Mouse (Mus musculus): Measurements from ENCODE around the gene Mtor. TPM values are rescaled to one million over a fixed set of nuclear protein-coding genes. Genes with fewer than 3 reads are reported as not detected.

Gene Mtor
- polyA plus RNA-seq, 1 experiment from 2014 or later = 16.3 TPM

GRCm38 (mm10) chr4:148473496-148473895, 25.1 kb downstream of the Mtor start:
- Histone ChIP-seq H3K36me3 (ENCODE audit: insufficient read depth, low read length) (peaks cover 73% of the 10 kb centered on the region), H3K9ac (replicated peaks; ENCODE audit: low read length) (no peak overlapping the region), H3K9me3 (ENCODE audit: low read length) (no peaks in the 10 kb centered on the region), H3K4me2 (replicated peaks; ENCODE audit: low read depth, low read length) (no peak overlapping the region), H3K27ac (ENCODE audit: low read length) (peak overlapping the region; percentile 77), H3K4me1 (ENCODE audit: insufficient read depth, low read length) (no peaks in the 10 kb centered on the region), H3K4me3 (ENCODE audit: low read length) (no peak overlapping the region), H3K27me3 (ENCODE audit: insufficient read depth, low read length) (no peaks in the 10 kb centered on the region)
- WGBS = 42% methylated on average over 5 of the region's 5 CpGs
- ATAC-seq (ENCODE audit: low FRiP score, low TSS enrichment) = peak; percentile 80; the same call in 1 of the 2 replicates

GRCm38 (mm10) chr4:148480245-148480644, 31.8 kb downstream of the Mtor start:
- no peak for ATAC-seq (ENCODE audit: low FRiP score, low TSS enrichment)
- peaks cover 64% of the 10 kb centered on the region for H3K36me3 ChIP-seq (ENCODE audit: insufficient read depth, low read length)

GRCm38 (mm10) chr4:148481557-148482168, 33.3 kb downstream of the Mtor start:
- WGBS = 45% methylated on average over 2 of the region's 2 CpGs
- no peaks in the 10 kb centered on the region for H3K4me1 ChIP-seq (ENCODE audit: insufficient read depth, low read length)
- H3K27ac ChIP-seq (ENCODE audit: low read length) = no peak overlapping the region
- no peaks in the 10 kb centered on the region for H3K27me3 ChIP-seq (ENCODE audit: insufficient read depth, low read length)
- no peak overlapping the region for H3K4me2 ChIP-seq (replicated peaks; ENCODE audit: low read depth, low read length)
- no peak overlapping the region for H3K9ac ChIP-seq (replicated peaks; ENCODE audit: low read length)
- no peak for ATAC-seq (ENCODE audit: low FRiP score, low TSS enrichment)
- H3K36me3 ChIP-seq (ENCODE audit: insufficient read depth, low read length) = peaks cover 65% of the 10 kb centered on the region
- no peak overlapping the region for H3K4me3 ChIP-seq (ENCODE audit: low read length)
- H3K9me3 ChIP-seq (ENCODE audit: low read length) = no peaks in the 10 kb centered on the region

More at GRCm38 (mm10) chr4:148480245-148480644, 31.8 kb downstream of the Mtor start:
- H3K4me2 ChIP-seq (replicated peaks; ENCODE audit: low read depth, low read length) = no peak overlapping the region
- no peak overlapping the region for H3K27ac ChIP-seq (ENCODE audit: low read length)
- no peaks in the 10 kb centered on the region for H3K4me1 ChIP-seq (ENCODE audit: insufficient read depth, low read length)
- no peak overlapping the region for H3K4me3 ChIP-seq (ENCODE audit: low read length)
- H3K9me3 ChIP-seq (ENCODE audit: low read length) = no peaks in the 10 kb centered on the region
- WGBS = 100% methylated on average over 2 of the region's 2 CpGs
- H3K27me3 ChIP-seq (ENCODE audit: insufficient read depth, low read length) = no peaks in the 10 kb centered on the region
- no peak overlapping the region for H3K9ac ChIP-seq (replicated peaks; ENCODE audit: low read length)

- ATAC-seq (ENCODE audit: low FRiP score, low TSS enrichment) = no peak
- Histone ChIP-seq H3K36me3 (ENCODE audit: insufficient read depth, low read length) (peaks cover 82% of the 10 kb centered on the region), H3K9ac (replicated peaks; ENCODE audit: low read length) (no peak overlapping the region), H3K27ac (ENCODE audit: low read length) (no peak overlapping the region), H3K9me3 (ENCODE audit: low read length) (no peaks in the 10 kb centered on the region), H3K27me3 (ENCODE audit: insufficient read depth, low read length) (no peaks in the 10 kb centered on the region), H3K4me2 (replicated peaks; ENCODE audit: low read depth, low read length) (no peak overlapping the region), H3K4me3 (ENCODE audit: low read length) (no peak overlapping the region), H3K4me1 (ENCODE audit: insufficient read depth, low read length) (no peaks in the 10 kb centered on the region)
- WGBS = 96% methylated on average over 12 of the region's 12 CpGs
Measured at GRCm38 (mm10) chr4:148484511-148484910, 36.1 kb downstream of the Mtor start.

- ATAC-seq (ENCODE audit: low FRiP score, low TSS enrichment) = no peak
- H3K9ac ChIP-seq (replicated peaks; ENCODE audit: low read length) = no peak overlapping the region
Measured at GRCm38 (mm10) chr4:148487841-148488240, 39.4 kb downstream of the Mtor start.

GRCm38 (mm10) chr4:148490502-148490901, 42.1 kb downstream of the Mtor start:
- Histone ChIP-seq H3K4me2 (replicated peaks; ENCODE audit: low read depth, low read length) (no peak overlapping the region), H3K27ac (ENCODE audit: low read length) (no peak overlapping the region), H3K27me3 (ENCODE audit: insufficient read depth, low read length) (no peaks in the 10 kb centered on the region), H3K9me3 (ENCODE audit: low read length) (no peaks in the 10 kb centered on the region), H3K9ac (replicated peaks; ENCODE audit: low read length) (no peak overlapping the region), H3K36me3 (ENCODE audit: insufficient read depth, low read length) (peaks cover 67% of the 10 kb centered on the region), H3K4me1 (ENCODE audit: insufficient read depth, low read length) (no peaks in the 10 kb centered on the region), H3K4me3 (ENCODE audit: low read length) (no peak overlapping the region)
- 57% methylated on average over 6 of the region's 6 CpGs for WGBS
- ATAC-seq (ENCODE audit: low FRiP score, low TSS enrichment) = no peak

More at GRCm38 (mm10) chr4:148487841-148488240, 39.4 kb downstream of the Mtor start:
- no peak overlapping the region for H3K27ac ChIP-seq (ENCODE audit: low read length)
- H3K36me3 ChIP-seq (ENCODE audit: insufficient read depth, low read length) = peaks cover 85% of the 10 kb centered on the region
- H3K4me2 ChIP-seq (replicated peaks; ENCODE audit: low read depth, low read length) = no peak overlapping the region
- 63% methylated on average over 2 of the region's 2 CpGs for WGBS
- no peak overlapping the region for H3K4me3 ChIP-seq (ENCODE audit: low read length)
- H3K27me3 ChIP-seq (ENCODE audit: insufficient read depth, low read length) = no peaks in the 10 kb centered on the region
- H3K9me3 ChIP-seq (ENCODE audit: low read length) = no peaks in the 10 kb centered on the region
- H3K4me1 ChIP-seq (ENCODE audit: insufficient read depth, low read length) = no peaks in the 10 kb centered on the region

GRCm38 (mm10) chr4:148491448-148491847, 43.0 kb downstream of the Mtor start:
- Histone ChIP-seq H3K4me1 (ENCODE audit: insufficient read depth, low read length) (no peaks in the 10 kb centered on the region), H3K9me3 (ENCODE audit: low read length) (no peaks in the 10 kb centered on the region), H3K4me3 (ENCODE audit: low read length) (no peak overlapping the region), H3K27ac (ENCODE audit: low read length) (no peak overlapping the region), H3K9ac (replicated peaks; ENCODE audit: low read length) (no peak overlapping the region), H3K27me3 (ENCODE audit: insufficient read depth, low read length) (no peaks in the 10 kb centered on the region), H3K4me2 (replicated peaks; ENCODE audit: low read depth, low read length) (no peak overlapping the region), H3K36me3 (ENCODE audit: insufficient read depth, low read length) (peaks cover 66% of the 10 kb centered on the region)
- 95% methylated on average over 7 of the region's 7 CpGs for WGBS
- ATAC-seq (ENCODE audit: low FRiP score, low TSS enrichment) = no peak

GRCm38 (mm10) chr4:148495160-148495559, 46.7 kb downstream of the Mtor start:
- Histone ChIP-seq H3K4me2 (replicated peaks; ENCODE audit: low read depth, low read length) (no peak overlapping the region), H3K9me3 (ENCODE audit: low read length) (no peaks in the 10 kb centered on the region), H3K9ac (replicated peaks; ENCODE audit: low read length) (no peak overlapping the region), H3K27ac (ENCODE audit: low read length) (no peak overlapping the region), H3K4me1 (ENCODE audit: insufficient read depth, low read length) (no peaks in the 10 kb centered on the region), H3K27me3 (ENCODE audit: insufficient read depth, low read length) (no peaks in the 10 kb centered on the region), H3K4me3 (ENCODE audit: low read length) (no peak overlapping the region), H3K36me3 (ENCODE audit: insufficient read depth, low read length) (peaks cover 52% of the 10 kb centered on the region)
- no peak for ATAC-seq (ENCODE audit: low FRiP score, low TSS enrichment)
- WGBS = 90% methylated on average over 6 of the region's 6 CpGs

- peaks cover 50% of the 10 kb centered on the region for H3K36me3 ChIP-seq (ENCODE audit: insufficient read depth, low read length)
- no peak overlapping the region for H3K27ac ChIP-seq (ENCODE audit: low read length)
- H3K27me3 ChIP-seq (ENCODE audit: insufficient read depth, low read length) = no peaks in the 10 kb centered on the region
- no peak overlapping the region for H3K9ac ChIP-seq (replicated peaks; ENCODE audit: low read length)
- 83% methylated on average over 25 of the region's 25 CpGs for WGBS
- 0 out of 2 replicates have a peak, but pooled peaks have one; percentile 58 for ATAC-seq (ENCODE audit: low FRiP score, low TSS enrichment)
- H3K9me3 ChIP-seq (ENCODE audit: low read length) = no peaks in the 10 kb centered on the region
- H3K4me2 ChIP-seq (replicated peaks; ENCODE audit: low read depth, low read length) = no peak overlapping the region
- no peak overlapping the region for H3K4me3 ChIP-seq (ENCODE audit: low read length)
- no peaks in the 10 kb centered on the region for H3K4me1 ChIP-seq (ENCODE audit: insufficient read depth, low read length)
Measured at GRCm38 (mm10) chr4:148495874-148496689, 47.7 kb downstream of the Mtor start.

- no peak within 1 kb of the TSS for H3K4me3 ChIP-seq (ENCODE audit: low read length)
- peaks cover 9% of the 10 kb centered on the region for H3K4me1 ChIP-seq (ENCODE audit: insufficient read depth, low read length)
- WGBS = 53% methylated on average over 4 of the region's 4 CpGs
- no peak within 1 kb of the TSS for H3K4me2 ChIP-seq (replicated peaks; ENCODE audit: low read depth, low read length)
- H3K9ac ChIP-seq (replicated peaks; ENCODE audit: low read length) = no peak within 1 kb of the TSS
- no peaks in the 10 kb centered on the region for H3K27me3 ChIP-seq (ENCODE audit: insufficient read depth, low read length)
- no peak for ATAC-seq (ENCODE audit: low FRiP score, low TSS enrichment)
- no peak within 1 kb of the TSS for H3K27ac ChIP-seq (ENCODE audit: low read length)
- peaks cover 45% of the 10 kb centered on the region for H3K36me3 ChIP-seq (ENCODE audit: insufficient read depth, low read length)
- H3K9me3 ChIP-seq (ENCODE audit: low read length) = no peaks in the 10 kb centered on the region
Measured at GRCm38 (mm10) chr4:148500410-148500867, 52.0 kb downstream of the Mtor start, which contains the start of gene Angptl7. Angptl7 (minus strand) TSS chr4:148500460.
